Comparison of ENCODE assay signal across 7 mouse cellular contexts in the genomic region with DNA sequence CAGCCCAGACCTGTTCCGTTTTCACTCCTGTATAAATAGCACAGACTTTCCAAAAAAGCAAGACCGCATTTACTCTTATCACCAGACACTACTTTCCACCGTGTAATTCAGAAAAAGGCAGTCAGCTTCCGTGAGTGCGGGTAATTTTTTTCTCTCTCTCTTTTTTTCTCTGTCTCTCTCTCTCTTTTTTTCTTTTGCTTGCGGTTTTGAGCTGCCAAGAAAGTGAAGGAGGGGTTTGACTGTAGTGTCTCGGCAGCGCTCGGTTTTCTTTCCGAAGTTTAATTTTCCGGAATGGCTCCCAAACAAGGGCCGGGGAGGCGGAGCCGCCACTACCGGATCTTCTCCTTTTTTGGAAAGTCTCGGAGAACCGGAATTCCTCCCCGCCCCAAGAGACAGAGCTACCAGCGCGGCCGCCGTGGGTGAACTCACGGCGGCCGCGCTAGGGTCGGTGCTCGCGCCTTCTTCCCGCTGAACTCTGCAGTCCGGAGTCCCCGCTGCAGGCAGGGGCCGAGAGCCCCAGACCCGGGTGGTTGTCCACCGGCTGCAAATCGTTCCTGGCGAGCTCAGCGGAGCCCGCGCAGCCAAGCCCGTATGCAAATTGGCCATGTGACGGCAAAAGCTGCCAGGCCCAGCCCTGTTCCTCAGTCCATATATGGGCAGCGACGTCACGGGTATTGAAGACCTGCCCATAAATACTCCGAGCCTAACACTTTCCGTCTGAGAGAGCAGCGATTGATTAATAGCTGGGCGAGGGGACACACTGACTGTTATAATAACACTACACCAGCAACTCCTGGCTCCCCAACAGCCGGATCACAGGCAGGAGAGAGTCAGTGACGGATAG. TPM values are rescaled to one million over a fixed set of nuclear protein-coding genes. Genes with fewer than 3 reads are reported as not detected.
DNase-seq lines count a peak whose midpoint lies in the region; ATAC-seq lines count a peak whose summit lies in the region.

No protein-coding gene starts in this region.

- intact Hi-C loops in left cerebral cortex, postnatal 25 days (cut with DNase I): loop anchor here (2.0 kb wide), 4 partner anchors 55 to 321 kb away; no protein-coding TSS in a partner anchor

- ATAC-seq in intestine, embryonic 15.5 days: peak; percentile 93

- H3K9me3 ChIP-seq in intestine, embryonic 15.5 days: no peaks in the 10 kb centered on the region
- H3K9me3 ChIP-seq in midbrain, embryonic 10.5 days (replicated peaks): no peaks in the 10 kb centered on the region

- under 1% methylated on average over 51 of the region's 51 CpGs for WGBS in intestine, embryonic 15.5 days
- under 1% methylated on average over 51 of the region's 51 CpGs for WGBS in midbrain, embryonic 10.5 days

- H3K4me2 ChIP-seq in intestine, embryonic 15.5 days (replicated peaks): peak overlapping the region; percentile 98

- H3K4me1 ChIP-seq in intestine, embryonic 15.5 days (replicated peaks): peaks cover 33% of the 10 kb centered on the region
- peaks cover 59% of the 10 kb centered on the region for H3K4me1 ChIP-seq in midbrain, embryonic 10.5 days

- peak; percentile 91 to 97 for DNase-seq in adrenal gland, adult (ENCODE audit: inconsistent age in 2 of 2, low spot score in 1 of 2)
- DNase-seq in embryo, embryonic 10.5 days (ENCODE audit: low spot score): peak; percentile 93
- peak; percentile 90 for DNase-seq in gastrocnemius, postnatal 25 days
- peak; percentile 89 to 96 for DNase-seq in left cerebral cortex, postnatal 25 days (ENCODE audit: low spot score in 2 of 2)
- peak; percentile 91 for DNase-seq in midbrain, embryonic 10.5 days (ENCODE audit: low spot score)
- peak; percentile 81 for DNase-seq in right cerebral cortex, postnatal 4 days

- peak overlapping the region; percentile 77 for H3K27ac ChIP-seq in intestine, embryonic 15.5 days
- peak overlapping the region; percentile 75 for H3K27ac ChIP-seq in midbrain, embryonic 10.5 days (replicated peaks)

- peak overlapping the region; percentile 67 for H3K4me3 ChIP-seq in intestine, embryonic 15.5 days (replicated peaks)
- peak overlapping the region; percentile 69 for H3K4me3 ChIP-seq in midbrain, embryonic 10.5 days

- H3K36me3 ChIP-seq in intestine, embryonic 15.5 days: no peaks in the 10 kb centered on the region
- H3K36me3 ChIP-seq in midbrain, embryonic 10.5 days: no peaks in the 10 kb centered on the region

- H3K9ac ChIP-seq in intestine, embryonic 15.5 days: peak overlapping the region; percentile 59

- H3K27me3 ChIP-seq in intestine, embryonic 15.5 days (replicated peaks): peaks cover 65% of the 10 kb centered on the region
- peaks cover 94% of the 10 kb centered on the region for H3K27me3 ChIP-seq in midbrain, embryonic 10.5 days (ENCODE audit: low read depth, poor library complexity, severe bottlenecking)

RNA-seq across cellular contexts. Expression of gene Egr2, which starts 2.1 kb away (rescaled TPM):
- 1 to 10 TPM in 1 of 2 experiments, under 1 TPM in 1; 0.80 to 1.5 TPM for total RNA-seq in gastrocnemius, postnatal 25 days (2021)
- polyA plus RNA-seq in intestine, embryonic 15.5 days (2015; fragmentation: Nextera tagmentation; extraction: Ambion mirVana): 0.26 and 0.33 TPM in 2 replicates
- total RNA-seq in left cerebral cortex, postnatal 25 days (2021): 10 to 100 TPM; 13.8 to 15.7 TPM
- 0.10 and 0.20 TPM in 2 replicates for polyA plus RNA-seq in midbrain, embryonic 10.5 days (2016; fragmentation: Nextera tagmentation; extraction: Ambion mirVana)

RNA-seq across cellular contexts. Expression of gene Ado, which starts 11.4 kb away (rescaled TPM):
- 10 to 100 TPM; 26.9 to 27.0 TPM for total RNA-seq in gastrocnemius, postnatal 25 days (2021)
- polyA plus RNA-seq in intestine, embryonic 15.5 days (2015; fragmentation: Nextera tagmentation; extraction: Ambion mirVana): 50.9 and 54.6 TPM in 2 replicates
- total RNA-seq in left cerebral cortex, postnatal 25 days (2021): 10 to 100 TPM; 37.5 to 38.8 TPM
- 82.0 and 85.3 TPM in 2 replicates for polyA plus RNA-seq in midbrain, embryonic 10.5 days (2016; fragmentation: Nextera tagmentation; extraction: Ambion mirVana)

Comparison
In these comparisons a context has a peak if more than half of its experiments do, and no peak if none do; other contexts are left out.
1. Peak in every context shown above with its lines: DNase-seq, ATAC-seq, H3K4me3 ChIP-seq and H3K27ac ChIP-seq.
2. RNA of gene Egr2, which starts 2.1 kb away (total RNA-seq): 13.8 to 15.7 TPM in left cerebral cortex, postnatal 25 days; 0.80 to 1.5 TPM in gastrocnemius, postnatal 25 days; every median in the first group is over 4 times any median in the second.